In genomic region chr2:145674496-145675141, GRCm38 (mm10) we compare ENCODE assay signal across 8 mouse cellular contexts. TPM values are rescaled to one million over a fixed set of nuclear protein-coding genes. Genes with fewer than 3 reads are reported as not detected.
A peak's percentile ranks its signal among the peaks of the same experiment; 100 is the strongest.
DNase-seq lines count a peak whose midpoint lies in the region; ATAC-seq and TF ChIP-seq lines count a peak whose summit lies in the region.

No protein-coding gene starts in this region.

- H3K9ac ChIP-seq in hindbrain, postnatal 0 days (replicated peaks; ENCODE audit: low read length): peak overlapping the region; percentile 67

- no peaks in the 10 kb centered on the region for H3K9me3 ChIP-seq in hindbrain, postnatal 0 days (ENCODE audit: low read length)

- ATAC-seq in hindbrain, postnatal 0 days: peak; percentile 48
- no peak for ATAC-seq in activated CD4-positive, CD25-positive, alpha-beta regulatory T cell, adult 4 months

- no peak for TF ChIP-seq POLR2A in myocyte (IDR thresholded peaks at IDR 0.05; ENCODE audit: insufficient read length, low read depth)

- H3K27me3 ChIP-seq in hindbrain, postnatal 0 days (ENCODE audit: insufficient read depth, low read length): no peaks in the 10 kb centered on the region
- H3K27me3 ChIP-seq in myocyte (ENCODE audit: control insufficient read depth, insufficient read depth, insufficient read length): no peaks in the 10 kb centered on the region

- WGBS in hindbrain, postnatal 0 days: 3% methylated on average over 22 of the region's 23 CpGs

- peak overlapping the region; percentile 67 for H3K4me3 ChIP-seq in layer of hippocampus, adult 2 months
- peak overlapping the region; percentile 70 for H3K4me3 ChIP-seq in hindbrain, postnatal 0 days (ENCODE audit: low read length)
- peak overlapping the region; percentile 54 for H3K4me3 ChIP-seq in myocyte

- peak overlapping the region; percentile 99 for H3K4me2 ChIP-seq in hindbrain, postnatal 0 days (ENCODE audit: low read depth, low read length)
- peak overlapping the region; percentile 87 for H3K4me2 ChIP-seq in myocyte (ENCODE audit: low read depth)

- H3K4me1 ChIP-seq in hindbrain, postnatal 0 days (ENCODE audit: insufficient read depth, low read length): peaks cover 6% of the 10 kb centered on the region; the same call in 1 of the 2 replicates

- DNase-seq in layer of hippocampus, adult 2 months (ENCODE audit: low spot score in 2 of 2): no peak
- DNase-seq in layer of hippocampus, adult 8-10 months (ENCODE audit: low spot score in 2 of 2): no peak
- peak; percentile 46 for DNase-seq in embryo, embryonic 10 days (ENCODE audit: low spot score)
- no peak for DNase-seq in hindbrain, postnatal 0 days (ENCODE audit: low spot score)
- no peak for DNase-seq in layer of hippocampus, postnatal 36 days
- no peak for DNase-seq in urinary bladder, postnatal 36 days (ENCODE audit: low spot score in 2 of 2)

- H3K79me2 ChIP-seq in myocyte (ENCODE audit: control insufficient read depth, insufficient read depth): no peaks in the 10 kb centered on the region

- H3K36me3 ChIP-seq in hindbrain, postnatal 0 days (ENCODE audit: insufficient read depth, low read length): no peaks in the 10 kb centered on the region
- no peaks in the 10 kb centered on the region for H3K36me3 ChIP-seq in myocyte (ENCODE audit: control insufficient read depth, insufficient read depth)

- peak overlapping the region; percentile 51; the same call in 1 of the 2 replicates for H3K27ac ChIP-seq in layer of hippocampus, adult 2 months
- no peak overlapping the region for H3K27ac ChIP-seq in hindbrain, postnatal 0 days

- TF ChIP-seq CTCF in layer of hippocampus, adult 2 months (conservative IDR thresholded peaks at IDR 0.05): no peak
- no peak for TF ChIP-seq CTCF in hindbrain, postnatal 0 days (IDR thresholded peaks at IDR 0.05; ENCODE audit: low read depth)

- peak overlapping the region; percentile 0 for H3ac ChIP-seq in myocyte (ENCODE audit: control insufficient read depth, insufficient read length)

TF ChIP-seq in myocyte, 11 proteins besides CTCF, POLR2A, EP300 and RAD21:
- TF ChIP-seq REST (IDR thresholded peaks at IDR 0.05; ENCODE audit: insufficient read depth, insufficient read length): no peak
TF ChIP-seq in myocyte: peak in this region for 0.

RNA-seq across cellular contexts. Expression of gene Rin2, which starts 0.4 kb away (rescaled TPM):
- 10 to 100 TPM; 33.3 to 33.9 TPM for total RNA-seq in layer of hippocampus, adult 2 months (2021)
- total RNA-seq in layer of hippocampus, adult 8-10 months (2022): 10 to 100 TPM; 28.4 to 45.9 (median 35.7) TPM
- 11.7 and 16.2 TPM in 2 replicates for total RNA-seq in hindbrain, postnatal 0 days (2014; rRNA removed)
- polyA plus RNA-seq in hindbrain, postnatal 0 days (2015; fragmentation: Nextera tagmentation; extraction: Ambion mirVana): 9.4 and 9.8 TPM in 2 replicates
- polyA plus RNA-seq in myocyte (2012; fragmentation: generic; extraction: Trizol): 4.4 TPM
- 10 to 100 TPM; 22.3 to 40.7 TPM for total RNA-seq in layer of hippocampus, postnatal 36 days (2021)
- polyA plus RNA-seq in activated CD4-positive, CD25-positive, alpha-beta regulatory T cell, adult 4 months (2017; shearing (Covaris generic)): 1 to 10 TPM; 1.6 to 4.3 TPM
